Mouse (Mus musculus): ENCODE measurements around the gene Tdpoz3. TPM values are rescaled to one million over a fixed set of nuclear protein-coding genes. Genes with fewer than 3 reads are reported as not detected.

Tdpoz3 gene
- not detected for polyA plus RNA-seq (2014; fragmentation: Illumina TruSeq; extraction: RNeasy Lipid Tissue Mini Kit (QIAGEN cat#74804); ENCODE audit: low replicate concordance)

GRCm38 (mm10) chr3:93825720-93826119 lies at the start of gene Tdpoz3:
Tdpoz3 (plus strand) TSS chr3:93826020.

GRCm38 (mm10) chr3:93796098-93796497 lies 29.7 kb upstream of the Tdpoz3 start, which contains the start of gene Tdpoz4:
Tdpoz4 (plus strand) TSS chr3:93796398.

Other genes starting within 250 kb of the Tdpoz3 start
- not detected for gene Tdpoz2, start 173.3 kb upstream of the Tdpoz3 start, polyA plus RNA-seq (2014; fragmentation: Illumina TruSeq; extraction: RNeasy Lipid Tissue Mini Kit (QIAGEN cat#74804); ENCODE audit: low replicate concordance)
- gene Tdpoz1, start 149.7 kb upstream of the Tdpoz3 start, polyA plus RNA-seq (2014; fragmentation: Illumina TruSeq; extraction: RNeasy Lipid Tissue Mini Kit (QIAGEN cat#74804); ENCODE audit: low replicate concordance), result not detected
- not detected for gene Gm37596, start 132.9 kb upstream of the Tdpoz3 start, polyA plus RNA-seq (2014; fragmentation: Illumina TruSeq; extraction: RNeasy Lipid Tissue Mini Kit (QIAGEN cat#74804); ENCODE audit: low replicate concordance)
- not detected for gene Gm5773, start 53.0 kb upstream of the Tdpoz3 start, polyA plus RNA-seq (2014; fragmentation: Illumina TruSeq; extraction: RNeasy Lipid Tissue Mini Kit (QIAGEN cat#74804); ENCODE audit: low replicate concordance)
- gene Tdpoz4, start 29.6 kb upstream of the Tdpoz3 start, polyA plus RNA-seq (2014; fragmentation: Illumina TruSeq; extraction: RNeasy Lipid Tissue Mini Kit (QIAGEN cat#74804); ENCODE audit: low replicate concordance), result not detected
- not detected for gene Gm9117, start 117.5 kb downstream of the Tdpoz3 start, polyA plus RNA-seq (2014; fragmentation: Illumina TruSeq; extraction: RNeasy Lipid Tissue Mini Kit (QIAGEN cat#74804); ENCODE audit: low replicate concordance)
- gene Tdpoz5, start 135.3 kb downstream of the Tdpoz3 start, polyA plus RNA-seq (2014; fragmentation: Illumina TruSeq; extraction: RNeasy Lipid Tissue Mini Kit (QIAGEN cat#74804); ENCODE audit: low replicate concordance), result not detected
- 0.78 TPM for gene Gm9125, start 228.9 kb downstream of the Tdpoz3 start, polyA plus RNA-seq (2014; fragmentation: Illumina TruSeq; extraction: RNeasy Lipid Tissue Mini Kit (QIAGEN cat#74804); ENCODE audit: low replicate concordance)
- gene Gm10697, start 246.6 kb downstream of the Tdpoz3 start, polyA plus RNA-seq (2014; fragmentation: Illumina TruSeq; extraction: RNeasy Lipid Tissue Mini Kit (QIAGEN cat#74804); ENCODE audit: low replicate concordance), result not detected

All from small intestine, adult 10 weeks (tissue).